Mouse (Mus musculus) brain, embryonic 18.5 days (tissue): ENCODE results near the gene Pcdh9.
"Not testable (repeated sequence)": the region's sequence is repeated elsewhere in the genome, so short reads cannot be mapped to it uniquely, and the experiment has no call there.

Experiments used
- DNase-seq: peaks from one replicate; pipeline ENCODE4 v3.0.0-alpha.2; 2012; ENCODE audit warnings: low read depth, low spot score

Pcdh9 gene

DNA sequence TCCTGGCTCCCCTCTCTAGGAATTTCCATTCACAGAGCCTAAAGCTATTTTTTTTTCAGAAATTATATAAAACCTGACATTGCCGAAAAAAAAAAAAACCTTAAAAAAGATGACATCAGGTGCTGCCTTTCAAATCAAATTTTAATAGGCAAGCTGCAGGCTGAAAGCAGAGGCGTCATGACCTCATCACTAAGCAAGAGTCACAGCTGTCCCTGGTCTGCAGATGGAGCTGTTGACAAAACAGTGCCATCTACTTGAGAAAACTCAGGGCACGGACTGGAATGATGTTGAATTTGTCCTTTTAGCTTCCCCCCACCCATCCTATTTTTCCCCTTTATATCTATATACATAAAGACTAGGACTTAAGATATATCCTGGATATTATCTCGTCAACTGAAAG lies 509.3 kb downstream of the Pcdh9 start:
- DNase-seq: peak; percentile 34

DNA sequence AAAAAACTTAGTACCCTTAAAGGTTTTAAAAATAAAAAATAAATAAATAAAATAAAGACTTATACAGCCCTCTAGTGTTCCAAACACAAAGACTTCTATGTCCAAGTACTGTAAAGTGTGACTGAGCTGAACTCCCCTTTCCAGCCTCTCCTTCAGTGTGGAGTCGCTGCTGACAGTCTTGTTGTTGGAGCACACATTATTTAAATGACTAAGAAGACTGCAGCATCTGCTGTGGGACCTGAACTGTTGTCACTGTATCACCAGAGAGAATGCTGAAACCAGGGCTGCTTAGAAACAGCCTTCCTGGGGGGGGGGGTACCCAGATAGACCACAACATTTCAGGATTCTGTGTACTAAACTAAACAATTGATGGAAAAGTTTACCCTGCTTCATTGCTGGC lies 509.7 kb downstream of the Pcdh9 start:
- DNase-seq: no peak

DNA sequence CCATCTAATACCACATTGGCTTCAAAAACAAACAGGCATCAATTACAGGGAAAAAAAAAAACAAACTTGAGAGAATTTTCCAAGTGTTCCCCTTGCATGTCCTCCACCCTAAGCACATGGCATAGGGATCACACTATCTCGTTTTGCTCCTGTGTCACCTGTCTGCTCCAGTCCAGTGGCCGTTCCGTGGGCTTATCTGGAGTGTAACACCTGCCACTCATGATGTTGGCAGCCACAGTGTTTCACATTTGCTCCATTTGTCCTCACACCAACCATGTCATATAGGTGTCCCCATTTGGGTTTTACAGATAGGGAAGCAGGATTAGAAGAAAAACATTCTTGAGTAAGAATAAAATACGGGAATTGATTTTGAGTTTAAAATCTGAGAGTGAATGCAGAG lies 514.3 kb downstream of the Pcdh9 start:
- no peak for DNase-seq

DNA sequence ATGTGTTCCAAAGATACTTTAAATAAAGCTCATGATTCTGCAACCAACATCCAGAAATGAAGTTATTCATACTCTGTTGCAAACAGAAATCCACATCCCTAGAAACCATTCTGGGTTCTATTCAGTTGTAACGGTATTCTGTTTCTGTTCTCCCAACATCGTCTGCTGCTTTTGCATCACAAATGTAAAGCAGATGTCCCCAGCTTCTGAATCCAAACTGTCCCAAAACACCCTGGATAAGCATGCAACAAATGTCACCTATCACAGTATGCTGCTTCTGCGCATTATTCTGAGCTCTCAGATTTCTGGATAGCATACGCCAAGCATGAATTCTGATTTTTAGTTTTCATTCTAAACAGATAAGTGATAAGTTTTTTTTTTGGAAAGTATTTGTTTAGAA lies 516.3 kb downstream of the Pcdh9 start:
- DNase-seq: no peak

DNA sequence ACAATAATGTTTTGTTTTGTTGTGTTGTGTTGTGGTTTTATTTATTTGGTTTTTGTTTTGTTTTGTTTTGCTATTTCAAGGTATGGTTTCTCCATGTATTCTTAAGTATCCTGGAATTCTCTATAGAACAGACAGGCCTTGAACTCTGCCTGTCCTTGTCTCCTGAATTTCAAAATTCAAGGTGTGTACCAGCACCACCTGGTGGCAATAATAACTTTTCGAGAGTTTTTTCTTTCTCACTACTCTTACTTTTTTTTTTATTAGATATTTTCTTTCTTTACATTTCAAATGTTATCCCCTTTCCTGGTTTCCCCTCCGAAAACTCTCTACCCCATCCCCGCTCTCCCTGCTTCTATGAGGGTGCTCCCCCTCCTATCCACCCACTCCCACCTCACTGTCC lies 536.3 kb downstream of the Pcdh9 start:
- DNase-seq: no peak

DNA sequence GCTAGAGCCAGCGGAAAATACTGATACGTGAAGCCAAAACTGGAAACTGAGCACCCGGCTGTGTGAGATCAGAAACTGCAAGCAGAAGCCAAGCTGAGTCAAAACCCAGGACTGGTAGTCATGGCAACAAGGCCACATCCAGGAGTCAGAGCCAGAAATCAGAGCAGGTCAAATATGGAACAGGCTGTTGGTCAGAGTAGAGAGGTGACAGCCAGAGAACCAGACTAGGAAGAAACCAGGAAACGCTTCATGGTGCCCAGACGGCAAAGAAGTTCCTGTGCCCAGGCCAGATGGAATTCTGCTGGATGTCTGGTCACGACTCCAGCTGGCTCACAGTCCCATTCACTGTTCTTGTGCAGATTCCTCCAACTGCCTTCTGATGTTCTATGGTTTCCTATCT lies 539.6 kb downstream of the Pcdh9 start:
- DNase-seq: peak; percentile 28

DNA sequence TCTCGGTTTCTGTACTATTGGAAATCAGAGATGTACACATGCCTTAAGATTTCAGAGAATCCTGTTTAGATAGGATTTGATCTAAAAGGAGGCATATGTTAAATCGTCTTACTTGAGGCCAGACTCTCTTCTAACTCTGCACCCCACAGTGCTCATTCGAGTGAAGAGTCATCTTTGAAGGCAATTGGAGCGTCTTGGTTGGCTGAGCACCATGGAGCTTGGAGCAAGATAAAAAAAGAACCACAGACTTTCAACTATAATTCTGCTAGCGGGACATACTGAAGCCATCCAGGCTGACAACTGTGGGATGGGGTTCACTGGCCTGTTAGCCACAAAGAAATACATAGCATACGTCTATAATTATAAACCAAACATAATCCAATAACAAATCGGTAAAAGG lies 541.3 kb downstream of the Pcdh9 start:
- DNase-seq: no peak

DNA sequence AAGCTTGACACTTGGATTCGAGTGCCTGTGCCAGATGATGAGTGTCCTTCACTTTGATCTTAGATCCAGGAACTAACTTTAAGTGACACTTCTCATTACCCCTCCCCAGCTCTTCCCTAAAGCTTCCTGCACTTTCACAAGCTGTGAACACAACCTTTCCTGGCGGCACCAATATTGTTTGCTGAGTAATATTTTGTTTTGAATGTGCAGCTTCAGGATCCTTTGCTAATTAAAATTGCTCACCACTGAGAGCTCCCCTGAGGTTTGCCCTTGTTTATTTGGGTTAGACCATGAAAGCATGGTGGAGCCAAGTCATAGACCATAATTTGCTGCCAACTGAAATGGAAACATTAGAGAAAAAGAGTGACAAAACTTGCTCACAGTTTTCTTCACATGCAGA lies 543.4 kb downstream of the Pcdh9 start:
- no peak for DNase-seq

DNA sequence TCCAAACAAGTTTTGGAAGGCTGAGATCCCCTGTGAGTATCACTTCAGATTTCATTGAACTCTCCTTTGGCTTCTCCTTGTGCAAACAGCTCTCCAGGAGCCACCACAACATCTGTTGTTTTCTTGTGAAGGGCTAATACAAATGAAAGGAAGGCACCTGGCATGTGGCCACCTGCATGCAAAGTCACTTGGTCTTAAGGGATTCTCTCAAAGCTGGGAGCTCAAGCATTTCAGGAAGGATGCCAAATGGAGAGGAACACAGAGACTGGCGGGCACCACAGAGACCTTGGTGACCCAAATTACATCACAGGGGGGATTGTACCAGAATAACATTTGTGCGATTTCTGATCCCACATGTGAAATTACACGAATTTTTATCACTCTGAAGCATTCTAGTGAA lies 547.7 kb downstream of the Pcdh9 start:
- no peak for DNase-seq

DNA sequence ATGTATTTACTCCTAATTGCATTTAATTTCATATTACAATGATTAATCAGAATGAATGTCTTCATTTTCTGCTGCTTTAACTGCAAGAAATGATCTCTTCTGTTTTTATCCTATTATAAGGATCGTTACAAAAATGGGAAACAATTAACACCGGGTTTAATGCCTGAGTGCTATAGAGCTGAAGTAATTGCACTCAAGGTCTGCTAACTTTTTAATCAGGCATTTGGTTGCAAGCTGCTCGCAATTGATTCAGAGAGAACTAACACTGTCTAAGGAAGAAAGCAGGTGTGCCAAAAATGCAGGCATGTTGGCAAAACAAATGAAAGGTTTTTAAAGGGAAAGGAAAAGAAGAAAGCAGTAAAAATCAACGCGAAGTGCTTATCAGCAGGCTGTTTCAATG lies 549.1 kb downstream of the Pcdh9 start:
- no peak for DNase-seq

DNA sequence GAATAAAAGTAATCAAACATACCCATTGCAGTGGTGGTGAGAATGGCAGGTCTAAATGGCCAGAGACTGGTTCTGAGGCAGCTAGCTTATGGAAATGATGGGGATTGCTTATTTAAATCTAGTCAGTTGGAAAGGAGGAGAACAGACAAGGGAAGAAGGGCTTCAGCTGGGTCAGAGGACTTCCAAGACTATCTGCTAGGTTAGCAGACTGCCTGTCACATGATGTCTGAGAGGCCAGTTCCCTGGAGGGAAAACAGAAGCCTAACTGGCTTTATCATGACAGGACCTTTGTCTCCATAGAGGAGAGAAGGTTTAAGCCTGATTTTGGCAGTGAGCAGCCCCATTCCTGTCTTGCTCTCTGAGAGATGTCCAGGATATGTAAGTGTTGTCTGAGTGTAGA lies 561.2 kb downstream of the Pcdh9 start:
- DNase-seq: no peak

DNA sequence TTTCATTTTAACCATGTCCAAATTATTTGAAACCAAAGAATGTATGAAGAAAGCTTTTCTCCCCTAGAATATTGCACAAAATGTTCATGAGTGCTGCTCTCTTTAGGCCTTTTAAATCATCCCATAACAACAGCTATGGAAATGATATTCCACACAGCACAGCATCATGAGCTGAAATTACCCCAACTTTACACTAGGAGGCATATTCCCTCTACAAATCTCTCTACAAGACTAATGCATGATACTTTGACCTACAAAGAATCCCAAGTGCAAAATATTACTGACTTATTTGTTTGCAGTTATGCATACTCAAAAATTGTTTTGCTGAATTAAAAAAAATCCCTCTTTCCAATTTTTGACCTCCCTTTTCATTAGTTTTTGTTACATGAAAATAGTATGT lies 573.1 kb downstream of the Pcdh9 start:
- no peak for DNase-seq

DNA sequence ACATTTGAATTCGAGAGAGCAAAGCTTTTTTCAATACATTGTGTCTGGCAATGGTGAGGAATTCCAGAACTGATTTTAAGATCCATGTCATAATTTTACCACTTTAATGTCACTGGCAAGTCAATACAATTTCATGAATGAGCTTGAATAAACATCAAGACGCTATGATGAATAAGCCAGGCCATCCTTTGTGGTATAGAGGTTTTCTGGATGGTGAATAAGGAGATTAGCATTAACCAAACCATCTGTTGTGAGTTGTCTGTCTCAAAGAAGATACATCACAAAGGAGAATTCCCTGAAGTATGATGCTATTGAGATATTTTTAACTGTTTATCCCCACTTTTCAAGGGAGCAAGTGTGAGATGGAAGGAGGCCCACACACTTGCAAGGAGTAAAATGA lies 602.1 kb downstream of the Pcdh9 start:
- no peak for DNase-seq

DNA sequence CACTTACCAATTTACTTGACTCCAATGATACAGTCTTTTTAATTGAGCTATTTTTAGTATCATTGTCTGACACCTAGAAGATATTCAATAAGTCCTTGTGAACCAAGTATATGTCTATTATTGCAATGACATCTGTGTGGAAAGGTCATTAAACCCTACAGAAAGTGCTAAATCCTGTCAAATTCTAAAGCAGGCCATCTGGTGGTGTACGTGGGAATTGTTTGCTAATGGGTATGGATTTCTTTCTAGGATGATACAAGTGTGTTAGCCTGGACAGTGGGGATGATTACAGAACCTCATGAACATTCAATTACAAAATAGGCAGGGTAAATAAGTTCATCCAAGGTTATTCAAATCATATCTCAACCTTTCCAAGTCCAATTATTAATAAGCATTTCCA lies 602.8 kb downstream of the Pcdh9 start:
- no peak for DNase-seq

DNA sequence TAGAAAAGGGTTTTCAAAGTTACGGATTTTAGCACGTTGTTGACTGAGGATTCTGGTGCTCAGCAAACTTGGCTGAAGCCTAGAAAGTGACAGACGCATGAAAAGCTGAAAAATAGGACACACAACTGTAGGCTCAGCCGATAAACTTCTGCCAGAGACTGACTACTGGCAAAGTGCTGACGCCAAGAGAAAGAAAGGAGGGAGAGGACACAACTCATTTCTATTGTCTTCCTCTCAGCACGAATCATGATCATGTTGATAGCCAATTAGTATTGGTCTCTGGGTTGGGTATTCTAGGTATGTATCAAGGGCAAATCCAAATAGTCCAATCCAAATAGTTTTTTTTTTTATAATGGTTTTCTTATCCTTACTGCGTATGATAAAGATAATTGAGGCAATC lies 605.3 kb downstream of the Pcdh9 start:
- DNase-seq: no peak

DNA sequence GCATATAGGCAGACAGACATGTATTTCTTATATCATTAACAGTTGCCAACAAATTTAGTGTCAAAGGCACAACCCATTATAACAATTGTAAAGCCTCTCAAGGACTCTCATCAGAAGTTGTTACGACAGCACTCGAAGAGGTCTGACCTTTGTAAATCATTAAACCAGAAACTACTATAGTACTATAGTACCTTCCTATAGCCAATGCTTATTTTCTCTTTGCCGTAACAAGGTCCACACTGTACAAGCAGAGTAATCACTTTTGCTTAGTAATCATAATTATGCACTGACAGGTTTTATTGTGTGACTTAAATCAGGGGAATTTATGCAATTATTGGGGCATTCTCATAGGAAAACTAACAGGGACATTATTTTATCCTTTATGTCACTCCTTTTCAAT lies 606.5 kb downstream of the Pcdh9 start:
- DNase-seq: no peak

DNA sequence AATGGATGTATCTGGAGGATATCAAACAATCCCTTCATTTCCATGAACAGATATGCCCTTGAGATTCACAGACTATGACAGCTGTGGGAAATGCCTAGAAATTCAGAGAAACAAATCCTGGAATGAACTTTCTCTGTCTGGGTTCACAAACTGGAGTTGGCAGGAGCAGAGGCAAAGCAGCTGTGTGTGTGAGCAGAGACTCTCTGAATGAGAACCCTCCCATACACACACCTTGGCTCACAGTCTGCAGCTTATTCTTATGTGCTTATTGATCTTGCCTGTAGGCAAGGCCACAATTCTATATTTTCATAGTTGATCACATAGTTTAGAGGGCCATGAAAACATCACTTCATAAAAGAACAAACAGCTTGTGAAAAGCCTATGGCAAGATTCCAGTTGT lies 614.8 kb downstream of the Pcdh9 start:
- no peak for DNase-seq

DNA sequence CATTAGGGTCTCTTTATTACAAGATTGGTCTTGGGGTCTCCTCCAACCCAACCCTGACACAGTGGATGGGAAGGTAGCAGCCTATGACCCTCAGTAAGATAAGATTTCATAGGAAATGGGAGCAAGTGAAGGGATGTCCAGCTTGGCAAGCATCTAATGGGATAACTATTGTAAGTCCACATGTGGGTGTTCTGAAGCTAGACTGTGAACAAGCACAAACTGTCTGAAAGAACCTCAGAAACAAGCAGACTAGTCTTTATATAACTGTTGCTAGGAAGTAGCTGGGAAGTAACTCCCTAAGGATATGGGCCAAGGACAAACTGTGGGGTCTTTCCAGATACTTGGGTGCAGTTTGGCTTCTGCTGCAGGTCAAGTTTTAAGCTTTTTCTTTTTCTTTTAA lies 615.7 kb downstream of the Pcdh9 start:
- DNase-seq: no peak

DNA sequence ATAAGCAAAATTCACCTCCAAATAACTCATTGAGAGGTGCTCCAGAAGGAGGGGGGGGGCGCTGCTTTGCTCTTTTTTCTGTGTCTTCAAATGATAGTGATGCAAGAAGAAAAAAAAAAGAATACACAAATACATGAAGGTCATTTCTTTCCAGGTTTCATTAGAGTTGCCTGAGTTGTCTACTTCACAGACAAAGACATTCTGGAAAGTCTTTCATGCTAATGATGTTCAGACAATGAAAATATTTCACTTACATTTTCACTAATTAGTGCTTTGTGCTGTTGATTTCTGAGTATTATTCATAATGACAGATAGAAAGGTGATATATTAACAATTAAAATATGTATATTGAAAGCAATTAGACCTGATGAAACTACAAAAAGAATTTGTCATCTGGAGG lies 637.1 kb downstream of the Pcdh9 start:
- no peak for DNase-seq

DNA sequence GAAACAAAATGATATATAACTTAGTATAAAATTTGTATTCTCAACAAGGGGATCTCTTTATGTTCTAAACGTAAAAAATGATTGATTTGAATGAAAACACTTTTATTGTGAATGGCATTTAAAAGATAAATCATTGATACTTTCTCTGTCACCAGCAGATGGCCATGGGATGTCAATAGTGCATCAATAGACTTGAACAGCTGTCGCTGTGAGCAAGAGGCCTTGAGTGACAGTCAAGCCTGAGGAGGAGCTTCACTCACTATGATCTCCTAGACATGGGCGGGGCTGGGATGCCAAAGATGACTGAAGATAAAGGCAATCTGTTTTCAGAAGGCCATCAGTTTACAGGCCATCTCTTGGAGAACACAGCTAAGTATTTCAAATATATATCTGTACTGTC lies 650.2 kb downstream of the Pcdh9 start:
- DNase-seq: no peak

DNA sequence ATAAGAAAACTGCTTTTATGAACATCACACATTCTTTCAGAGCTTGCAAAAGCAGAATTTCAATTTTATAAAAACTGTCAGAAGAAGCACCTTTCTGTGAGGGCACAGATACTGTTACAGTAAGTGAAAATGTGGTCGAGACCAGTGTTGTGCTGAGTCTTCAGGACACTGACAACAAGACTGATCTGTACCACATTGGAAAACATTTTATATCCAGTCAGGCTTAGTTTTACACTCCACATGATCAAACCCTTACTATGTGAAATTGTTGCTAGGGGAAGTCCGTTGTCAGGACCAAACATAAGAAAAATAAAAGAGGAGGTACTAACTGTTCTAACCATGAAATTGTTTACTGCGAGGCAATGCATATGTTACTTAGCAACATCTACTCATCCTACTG lies 656.1 kb downstream of the Pcdh9 start:
- no peak for DNase-seq

DNA sequence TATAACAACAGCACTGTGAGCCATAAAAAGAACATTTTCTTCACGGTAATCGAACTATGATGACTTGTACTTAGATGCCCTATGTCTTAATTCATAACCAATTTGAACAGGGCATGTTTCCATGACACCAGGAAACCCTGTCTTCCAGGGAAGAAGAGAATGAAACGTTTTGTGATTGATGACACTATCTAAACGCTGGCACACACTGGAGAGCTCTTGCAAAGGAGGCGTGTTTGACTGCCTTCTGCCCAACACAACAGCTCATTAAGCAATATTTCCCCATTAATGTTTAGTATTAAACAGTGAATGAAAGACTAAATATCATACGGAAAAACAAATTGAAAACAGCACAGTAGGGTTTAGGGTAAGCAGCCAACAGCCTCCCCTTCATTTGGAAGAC lies 656.9 kb downstream of the Pcdh9 start:
- DNase-seq: no peak

DNA sequence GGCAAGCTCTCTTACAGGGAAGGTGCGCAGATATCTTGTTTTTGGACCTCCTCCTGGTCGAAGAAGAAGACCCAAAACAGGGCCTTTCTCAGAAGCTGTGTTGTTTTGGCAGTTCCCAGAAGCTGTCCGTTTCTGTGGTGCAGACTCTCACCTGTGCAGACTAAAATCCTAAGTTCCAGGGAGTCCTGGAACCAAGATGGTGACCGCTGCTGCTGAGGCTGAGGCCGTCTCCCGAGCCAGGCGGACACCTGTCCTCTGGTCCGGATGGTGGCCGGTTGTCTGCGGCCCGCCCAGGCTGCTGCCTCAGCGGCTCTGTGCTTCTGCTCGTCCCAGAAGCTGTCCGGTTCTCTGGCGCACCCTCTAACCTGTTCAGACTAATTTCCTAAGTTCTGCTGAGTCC lies 675.6 kb downstream of the Pcdh9 start:
- DNase-seq: not testable (repeated sequence)

DNA sequence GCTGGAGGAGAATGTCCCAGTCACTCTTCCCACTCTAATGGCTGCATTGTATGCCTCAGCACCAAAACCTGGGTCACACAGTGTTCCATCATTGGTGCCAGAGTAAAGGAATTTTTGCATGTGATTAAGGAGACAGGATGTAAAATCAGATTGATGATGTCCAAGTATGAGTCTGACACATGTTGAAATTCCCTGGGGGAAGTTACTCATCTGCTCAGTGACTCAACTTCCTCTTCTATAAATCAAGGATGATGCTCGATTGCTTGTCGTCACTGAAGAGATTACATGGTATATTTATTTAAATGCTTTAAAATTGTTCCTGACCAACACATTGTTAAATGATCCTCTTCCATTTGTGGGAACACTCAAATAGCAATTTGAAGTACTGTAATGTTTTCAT lies 690.7 kb downstream of the Pcdh9 start:
- DNase-seq: no peak
